Mouse (Mus musculus) limb, embryonic 14.5 days (tissue): ENCODE results near the gene Gm45713. TPM values are rescaled to one million over a fixed set of nuclear protein-coding genes. Genes with fewer than 3 reads are reported as not detected.
A peak's percentile ranks its signal among the peaks of the same experiment; 100 is the strongest.
"Not testable (repeated sequence)": the region's sequence is repeated elsewhere in the genome, so short reads cannot be mapped to it uniquely, and the experiment has no call there.

ENCODE experiments used
- ATAC-seq: fragments of 200-750 bp; cut with Nextera tagmentation; 2 replicates; pipeline ENCODE4 v1.8.0; 2017; ENCODE audit warnings: low read depth, moderate number of reproducible peaks, moderate TSS enrichment; ENCODE audit not compliant: low FRiP score
- DNase-seq: peaks from one replicate; pipeline ENCODE4 v3.0.0-alpha.2; 2015; ENCODE audit warnings: low spot score
- H3K27ac ChIP-seq: fragments of 300-500 bp; sonication (generic); replicated peaks from 2 replicates; pipeline ENCODE4 v1.5.1; 2014; ENCODE audit warnings: low read depth, mild to moderate bottlenecking, low read length, moderate library complexity, mixed read lengths
- H3K27me3 ChIP-seq: fragments of 300-500 bp; sonication (generic); 2 replicates; pipeline ENCODE4 v1.6.1; 2014; ENCODE audit warnings: low read length, mixed read lengths; ENCODE audit not compliant: control insufficient read depth, insufficient read depth
- H3K36me3 ChIP-seq: fragments of 300-500 bp; sonication (generic); 2 replicates; pipeline ENCODE4 v1.6.1; 2014; ENCODE audit warnings: mild to moderate bottlenecking, low read length, moderate library complexity, mixed read lengths; ENCODE audit not compliant: control insufficient read depth, insufficient read depth
- H3K4me1 ChIP-seq: fragments of 300-500 bp; sonication (generic); 2 replicates; pipeline ENCODE4 v1.6.1; 2014; ENCODE audit warnings: antibody characterized with exemption, low read length, mixed read lengths; ENCODE audit not compliant: control insufficient read depth, insufficient read depth
- H3K4me2 ChIP-seq: fragments of 300-500 bp; sonication (generic); replicated peaks from 2 replicates; pipeline ENCODE4 v1.6.1; 2014; ENCODE audit warnings: low read depth, mild to moderate bottlenecking, low read length, moderate library complexity; ENCODE audit not compliant: severe bottlenecking
- H3K4me3 ChIP-seq: fragments of 300-500 bp; sonication (generic); replicated peaks from 2 replicates; pipeline ENCODE4 v1.5.1; 2014; ENCODE audit warnings: low read length
- H3K9ac ChIP-seq: fragments of 300-500 bp; sonication (generic); 2 replicates; pipeline ENCODE4 v1.6.1; 2014; ENCODE audit warnings: mild to moderate bottlenecking, low read depth, low read length, moderate library complexity; ENCODE audit not compliant: severe bottlenecking
- H3K9me3 ChIP-seq: fragments of 300-500 bp; sonication (generic); 2 replicates; pipeline ENCODE4 v1.6.1; 2016; ENCODE audit warnings: low read length; ENCODE audit not compliant: control insufficient read depth
- POLR2A ChIP-seq: fragments of 200-500 bp; IDR thresholded peaks from 2 replicates; pipeline ENCODE4 v1.8.0; 2012; ENCODE audit warnings: inconsistent platforms, mild to moderate bottlenecking, moderate library complexity, borderline replicate concordance; ENCODE audit not compliant: insufficient read depth, insufficient read length; ENCODE audit errors: extremely low read depth
- WGBS: fragments of 180-500 bp; shearing (Covaris S2); extraction: QIAGEN DNeasy Blood & Tissue Kit; methylation state at CpG from one replicate; pipeline ENCODE4 v1.1.7; 2014; 5-methylcytosine and 5-hydroxymethylcytosine counted together
- polyA plus RNA-seq, 2 experiments: library from polyadenylated mRNA; depleted of rRNA in 1 of 2; stranded (reverse) in 1 of 2; unstranded in 1 of 2; fragments of >200 nt; fragmentation: Nextera tagmentation in 1 of 2; extraction: Ambion mirVana in 1 of 2; gene quantifications; 2 replicates each; pipeline versions ENCODE4 v1.2.1 to v1.2.3; 2012 to 2014

The Gm45713 gene
- polyA plus RNA-seq, 2 experiments = 0.31 to 1.4 TPM

DNA sequence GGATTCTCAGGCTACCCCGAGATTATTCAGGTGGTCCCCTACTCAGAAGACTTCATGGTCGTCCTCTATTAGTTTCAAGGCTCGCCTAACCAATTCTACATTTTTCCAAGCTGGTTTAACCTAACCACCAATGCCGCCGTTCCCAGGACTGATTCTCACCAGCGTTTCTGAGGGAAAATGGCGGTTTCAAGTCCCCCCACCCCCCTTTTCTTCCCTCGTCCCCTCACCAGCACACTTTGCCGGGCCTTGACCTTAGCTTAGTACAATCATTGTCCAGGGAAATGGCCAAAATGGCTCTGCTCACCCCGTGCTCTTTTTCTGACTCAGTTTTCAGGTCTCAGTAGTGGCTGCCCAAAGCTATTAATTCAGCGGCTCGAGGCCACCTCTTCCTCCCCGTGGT lies 39.4 kb upstream of the Gm45713 start:
- H3K4me1 ChIP-seq = no peaks in the 10 kb centered on the region
- no peak overlapping the region for H3K4me3 ChIP-seq
- no peak for DNase-seq
- no peak for ATAC-seq
- H3K27me3 ChIP-seq = peaks cover 65% of the 10 kb centered on the region
- no peak overlapping the region for H3K4me2 ChIP-seq
- H3K9ac ChIP-seq = no peak overlapping the region
- WGBS = 4% methylated on average over 13 of the region's 13 CpGs
- TF ChIP-seq POLR2A = no peak
- H3K9me3 ChIP-seq = peaks cover 3% of the 10 kb centered on the region; the same call in 1 of the 2 replicates
- H3K36me3 ChIP-seq = no peaks in the 10 kb centered on the region
- H3K27ac ChIP-seq = no peak overlapping the region

DNA sequence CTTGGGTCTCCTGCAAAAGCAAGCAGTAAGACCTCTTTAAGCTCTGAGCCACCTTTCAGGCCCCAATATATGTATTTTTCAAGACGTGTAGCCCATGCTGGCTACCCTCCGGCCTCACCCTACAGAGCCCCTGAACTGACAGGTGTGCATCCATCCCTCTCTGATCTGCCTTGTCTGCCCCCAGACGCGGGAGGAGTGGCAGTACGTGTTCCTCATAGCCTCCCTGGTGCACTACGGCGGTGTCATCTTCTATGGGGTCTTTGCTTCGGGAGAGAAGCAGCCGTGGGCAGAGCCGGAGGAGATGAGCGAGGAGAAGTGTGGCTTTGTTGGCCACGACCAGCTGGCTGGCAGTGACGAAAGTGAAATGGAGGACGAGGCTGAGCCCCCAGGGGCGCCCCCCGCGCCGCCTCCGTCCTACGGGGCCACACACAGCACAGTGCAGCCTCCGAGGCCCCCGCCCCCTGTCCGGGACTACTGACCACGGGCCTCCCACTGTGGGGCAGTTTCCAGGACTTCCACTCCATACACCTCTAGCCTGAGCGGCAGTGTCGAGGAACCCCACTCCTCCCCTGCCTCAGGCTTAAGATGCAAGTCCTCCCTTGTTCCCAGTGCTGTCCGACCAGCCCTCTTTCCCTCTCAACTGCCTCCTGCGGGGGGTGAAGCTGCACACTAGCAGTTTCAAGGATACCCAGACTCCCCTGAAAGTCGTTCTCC lies 38.7 kb upstream of the Gm45713 start:
- Histone ChIP-seq H3K4me3 (no peak overlapping the region), H3K27ac (no peak overlapping the region), H3K27me3 (peaks cover 61% of the 10 kb centered on the region), H3K9me3 (peaks cover 9% of the 10 kb centered on the region), H3K4me1 (no peaks in the 10 kb centered on the region), H3K4me2 (0 out of 2 replicates have a peak overlapping the region, but pooled peaks have one; percentile 10), H3K9ac (no peak overlapping the region), H3K36me3 (no peaks in the 10 kb centered on the region)
- WGBS = 5% methylated on average over 24 of the region's 29 CpGs
- no peak for ATAC-seq
- no peak for DNase-seq
- TF ChIP-seq POLR2A = no peak

DNA sequence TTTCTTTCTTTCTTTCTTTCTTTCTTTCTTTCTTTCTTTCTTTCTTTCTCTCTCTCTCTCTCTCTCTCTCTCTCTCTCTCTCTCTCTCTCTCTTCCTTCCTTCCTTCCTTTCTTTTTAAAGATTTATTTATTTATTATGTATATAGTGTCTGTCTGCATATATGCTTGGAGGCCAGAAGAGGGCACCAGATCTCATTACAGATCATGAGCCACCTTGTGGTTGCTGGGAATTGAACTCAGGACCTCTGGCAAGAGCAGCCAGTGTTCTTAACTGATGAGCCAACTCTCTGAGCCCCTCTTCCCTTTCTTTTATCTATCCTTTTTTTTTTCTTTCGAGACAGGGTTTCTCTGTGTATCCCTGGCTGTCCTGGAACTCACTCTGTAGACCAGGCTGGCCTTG lies 37.7 kb upstream of the Gm45713 start:
- H3K9ac ChIP-seq, H3K27ac ChIP-seq, H3K4me3 ChIP-seq, H3K36me3 ChIP-seq, H3K4me1 ChIP-seq, ATAC-seq, H3K4me2 ChIP-seq, DNase-seq: not testable (repeated sequence)
- peaks cover 19% of the 10 kb centered on the region for H3K9me3 ChIP-seq
- 67% methylated on average over 1 of the region's 1 CpGs for WGBS
- peaks cover 63% of the 10 kb centered on the region for H3K27me3 ChIP-seq

DNA sequence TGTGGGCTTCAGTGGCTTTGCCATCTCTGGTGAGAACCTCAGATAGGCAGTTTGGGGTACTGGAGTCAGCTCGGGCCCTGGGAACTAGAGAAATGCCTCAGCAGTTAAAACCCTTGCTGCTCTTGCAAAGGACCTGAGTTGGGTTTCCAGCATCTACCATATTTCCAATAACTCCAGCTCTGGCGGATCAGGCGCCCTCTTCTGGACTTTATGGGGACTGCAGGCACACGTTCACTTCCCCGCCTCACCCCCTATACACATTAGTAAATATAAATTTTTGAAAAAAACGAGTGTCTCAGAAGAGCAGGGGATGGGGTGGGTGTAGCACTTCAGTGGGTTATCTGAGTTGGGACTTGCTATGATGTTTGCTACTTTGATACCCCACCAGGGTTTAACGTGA lies 36.9 kb upstream of the Gm45713 start:
- Histone ChIP-seq H3K4me2 (no peak overlapping the region), H3K4me3 (no peak overlapping the region), H3K9me3 (peaks cover 19% of the 10 kb centered on the region), H3K27me3 (peaks cover 63% of the 10 kb centered on the region), H3K9ac (no peak overlapping the region), H3K36me3 (no peaks in the 10 kb centered on the region), H3K27ac (no peak overlapping the region), H3K4me1 (no peaks in the 10 kb centered on the region)
- DNase-seq (no peak), ATAC-seq (no peak)
- no peak for TF ChIP-seq POLR2A
- WGBS = 65% methylated on average over 7 of the region's 7 CpGs

DNA sequence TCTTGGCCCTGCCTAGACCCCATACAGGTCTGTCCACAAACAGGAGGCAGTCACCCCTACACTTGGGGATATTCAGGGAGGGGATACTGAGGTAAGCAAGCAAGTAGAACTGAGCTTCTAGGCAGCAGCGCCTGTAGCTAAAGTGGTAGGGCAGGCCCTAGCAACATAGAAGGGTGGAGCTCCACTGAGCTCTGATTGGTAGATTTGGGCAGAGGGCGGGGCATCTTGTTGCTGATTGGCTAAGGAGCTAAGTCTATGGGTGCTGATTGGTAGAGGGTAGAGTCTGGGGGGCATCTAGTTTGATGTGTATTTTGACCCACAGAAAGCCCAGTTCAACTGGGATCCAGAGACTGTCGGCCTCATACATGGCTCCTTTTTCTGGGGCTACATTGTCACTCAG lies 33.5 kb upstream of the Gm45713 start:
- peaks cover 19% of the 10 kb centered on the region for H3K9me3 ChIP-seq
- H3K9ac ChIP-seq = no peak overlapping the region
- H3K27ac ChIP-seq = no peak overlapping the region
- TF ChIP-seq POLR2A = no peak
- H3K36me3 ChIP-seq = no peaks in the 10 kb centered on the region
- H3K4me1 ChIP-seq = no peaks in the 10 kb centered on the region
- DNase-seq = no peak
- peaks cover 62% of the 10 kb centered on the region for H3K27me3 ChIP-seq
- no peak overlapping the region for H3K4me3 ChIP-seq
- ATAC-seq = no peak
- H3K4me2 ChIP-seq = no peak overlapping the region
- WGBS = 98% methylated on average over 3 of the region's 3 CpGs
